In genomic region chr8:105859314-105859713, GRCm38 (mm10) we compare ENCODE assay signal across 9 mouse cellular contexts. TPM values are rescaled to one million over a fixed set of nuclear protein-coding genes. Genes with fewer than 3 reads are reported as not detected.
A peak's percentile ranks its signal among the peaks of the same experiment; 100 is the strongest.
DNase-seq lines count a peak whose midpoint lies in the region; ATAC-seq and TF ChIP-seq lines count a peak whose summit lies in the region.
"Had no signal": no experiment of that assay in that cellular context is flagged by ENCODE, and none has a peak within 500 bp of the region (broad histone marks: within the 10 kb centered on the region; RNA-seq: fewer than 3 reads in every experiment).

No protein-coding gene starts in this region.

- no peak overlapping the region for H3K9ac ChIP-seq in heart, adult 2 months (ENCODE audit: low read depth, low read length)
- H3K9ac ChIP-seq in stomach, embryonic 15.5 days = no peak overlapping the region

- intact Hi-C loops in heart, adult 2 months (cut with DNase I) = no loop called here

- no peaks in the 10 kb centered on the region for H3K9me3 ChIP-seq in limb, embryonic 10.5 days (replicated peaks)
- H3K9me3 ChIP-seq in stomach, embryonic 15.5 days = no peaks in the 10 kb centered on the region

- TF ChIP-seq EP300 in heart, adult 2 months (IDR thresholded peaks at IDR 0.05; ENCODE audit: insufficient read depth, low read depth, low read length) = no peak

- H3K27ac ChIP-seq in heart, adult 2 months = peak overlapping the region; percentile 97
- H3K27ac ChIP-seq in limb, embryonic 10.5 days = peak overlapping the region; percentile 96
- H3K27ac ChIP-seq in stomach, embryonic 15.5 days = peak overlapping the region; percentile 91

- H3K4me1 ChIP-seq in heart, adult 2 months (ENCODE audit: control insufficient read depth, insufficient read depth, low read length) = peaks cover 10% of the 10 kb centered on the region
- peaks cover 60% of the 10 kb centered on the region for H3K4me1 ChIP-seq in limb, embryonic 10.5 days
- H3K4me1 ChIP-seq in stomach, embryonic 15.5 days = peaks cover 34% of the 10 kb centered on the region

- no peak overlapping the region for H3K4me3 ChIP-seq in heart, adult 2 months
- H3K4me3 ChIP-seq in limb, embryonic 10.5 days = peak overlapping the region; percentile 13; the same call in 1 of the 2 replicates
- H3K4me3 ChIP-seq in stomach, embryonic 15.5 days (replicated peaks) = no peak overlapping the region

- 0 out of 2 replicates have a peak, but pooled peaks cover 1% of the 10 kb centered on the region for H3K79me2 ChIP-seq in heart, adult 2 months (replicated peaks; ENCODE audit: control insufficient read depth, insufficient read depth, low read length)

- ATAC-seq in stomach, embryonic 15.5 days (ENCODE audit: insufficient read depth, low FRiP score, low read depth) = no peak
- ATAC-seq in frontal cortex, adult (ENCODE audit: low TSS enrichment) = no peak

- H3K27me3 ChIP-seq in heart, adult 2 months (ENCODE audit: control insufficient read depth, insufficient read depth, low read length) = no peaks in the 10 kb centered on the region
- no peaks in the 10 kb centered on the region for H3K27me3 ChIP-seq in limb, embryonic 10.5 days (ENCODE audit: low read depth, poor library complexity, severe bottlenecking)
- no peaks in the 10 kb centered on the region for H3K27me3 ChIP-seq in stomach, embryonic 15.5 days (replicated peaks)

- peaks cover 7% of the 10 kb centered on the region for H3K36me3 ChIP-seq in heart, adult 2 months (ENCODE audit: control insufficient read depth, insufficient read depth, low read length)
- peaks cover 40% of the 10 kb centered on the region for H3K36me3 ChIP-seq in limb, embryonic 10.5 days
- peaks cover 9% of the 10 kb centered on the region; the same call in 1 of the 2 replicates for H3K36me3 ChIP-seq in stomach, embryonic 15.5 days

- no peak for TF ChIP-seq CTCF in heart, adult 2 months (IDR thresholded peaks at IDR 0.05)

- peak overlapping the region; percentile 50 for H3K4me2 ChIP-seq in stomach, embryonic 15.5 days

- no peak for TF ChIP-seq POLR2A in heart, adult 2 months (IDR thresholded peaks at IDR 0.05; ENCODE audit: insufficient read depth, low read depth, low read length)

- 61% methylated on average over 5 of the region's 5 CpGs for WGBS in heart, adult 2 months
- 72% methylated on average over 5 of the region's 5 CpGs for WGBS in limb, embryonic 10.5 days
- WGBS in stomach, embryonic 15.5 days = 44% methylated on average over 5 of the region's 5 CpGs

- no peak for DNase-seq in heart, adult 2 months
- DNase-seq in heart, adult 9 months (ENCODE audit: low spot score in 2 of 2) = no peak
- peak; percentile 40 for DNase-seq in retina, postnatal 1 day
- DNase-seq in retina, embryonic 14.5 days (ENCODE audit: low spot score) = no peak
- DNase-seq in limb, embryonic 10.5 days (ENCODE audit: low spot score) = no peak
- DNase-seq in adrenal gland, adult 2 months = no peak
- DNase-seq: heart, postnatal 36 days had no signal

RNA-seq across cellular contexts. Expression of gene Nutf2, which starts 1.1 kb away (rescaled TPM):
- total RNA-seq in heart, adult 2 months (2021) = 10 to 100 TPM; 35.5 to 39.8 TPM
- 56.1 and 67.7 TPM in 2 replicates for polyA plus RNA-seq in heart, adult 2 months (2012; rRNA removed)
- 379 and 438 TPM in 2 replicates for polyA plus RNA-seq in limb, embryonic 10.5 days (2016; fragmentation: Nextera tagmentation; extraction: Ambion mirVana)
- 151 and 214 TPM in 2 replicates for polyA plus RNA-seq in stomach, embryonic 15.5 days (2015; fragmentation: Nextera tagmentation; extraction: Ambion mirVana)
- 10 to 100 TPM; 30.2 to 44.0 TPM for total RNA-seq in adrenal gland, adult 2 months (2021)
- polyA plus RNA-seq in adrenal gland, adult 2 months (2012; rRNA removed) = 19.3 and 24.8 TPM in 2 replicates

RNA-seq across cellular contexts. Expression of gene Thap11, which starts 4.4 kb away (rescaled TPM):
- 10 to 100 TPM; 26.8 to 30.1 TPM for total RNA-seq in heart, adult 2 months (2021)
- polyA plus RNA-seq in heart, adult 2 months (2012; rRNA removed) = 33.0 and 42.2 TPM in 2 replicates
- 85.7 and 90.8 TPM in 2 replicates for polyA plus RNA-seq in limb, embryonic 10.5 days (2016; fragmentation: Nextera tagmentation; extraction: Ambion mirVana)
- polyA plus RNA-seq in stomach, embryonic 15.5 days (2015; fragmentation: Nextera tagmentation; extraction: Ambion mirVana) = 61.6 and 63.3 TPM in 2 replicates
- total RNA-seq in adrenal gland, adult 2 months (2021) = 10 to 100 TPM; 31.7 to 38.0 TPM
- polyA plus RNA-seq in adrenal gland, adult 2 months (2012; rRNA removed) = 79.7 and 91.6 TPM in 2 replicates

RNA-seq across cellular contexts. Expression of gene Cenpt, which starts 6.2 kb away (rescaled TPM):
- total RNA-seq in heart, adult 2 months (2021) = 1 to 10 TPM; 2.3 to 2.7 TPM
- 6.0 and 6.4 TPM in 2 replicates for polyA plus RNA-seq in heart, adult 2 months (2012; rRNA removed)
- 45.6 and 49.0 TPM in 2 replicates for polyA plus RNA-seq in limb, embryonic 10.5 days (2016; fragmentation: Nextera tagmentation; extraction: Ambion mirVana)
- 38.0 and 41.2 TPM in 2 replicates for polyA plus RNA-seq in stomach, embryonic 15.5 days (2015; fragmentation: Nextera tagmentation; extraction: Ambion mirVana)
- 1 to 10 TPM; 5.9 to 6.7 TPM for total RNA-seq in adrenal gland, adult 2 months (2021)
- 5.9 and 8.1 TPM in 2 replicates for polyA plus RNA-seq in adrenal gland, adult 2 months (2012; rRNA removed)

RNA-seq across cellular contexts. Expression of gene Edc4, which starts 21.4 kb away (rescaled TPM):
- total RNA-seq in heart, adult 2 months (2021) = 10 to 100 TPM; 23.2 to 25.4 TPM
- 42.4 and 47.6 TPM in 2 replicates for polyA plus RNA-seq in heart, adult 2 months (2012; rRNA removed)
- 75.1 and 76.6 TPM in 2 replicates for polyA plus RNA-seq in limb, embryonic 10.5 days (2016; fragmentation: Nextera tagmentation; extraction: Ambion mirVana)
- 35.7 and 41.9 TPM in 2 replicates for polyA plus RNA-seq in stomach, embryonic 15.5 days (2015; fragmentation: Nextera tagmentation; extraction: Ambion mirVana)
- total RNA-seq in adrenal gland, adult 2 months (2021) = 10 to 100 TPM; 33.8 to 35.9 TPM
- 74.9 and 97.4 TPM in 2 replicates for polyA plus RNA-seq in adrenal gland, adult 2 months (2012; rRNA removed)

RNA-seq across cellular contexts. Expression of gene Tsnaxip1, which starts 31.8 kb away (rescaled TPM):
- total RNA-seq in heart, adult 2 months (2021) = not detected
- polyA plus RNA-seq in heart, adult 2 months (2012; rRNA removed) = 0.20 TPM in 1 of 2 replicates, not detected in the other
- polyA plus RNA-seq in limb, embryonic 10.5 days (2016; fragmentation: Nextera tagmentation; extraction: Ambion mirVana) = 0.10 and 0.14 TPM in 2 replicates
- polyA plus RNA-seq in stomach, embryonic 15.5 days (2015; fragmentation: Nextera tagmentation; extraction: Ambion mirVana) = not detected in 2 replicates
- total RNA-seq in adrenal gland, adult 2 months (2021) = not detected
- not detected in 2 replicates for polyA plus RNA-seq in adrenal gland, adult 2 months (2012; rRNA removed)
- total RNA-seq: heart, postnatal 36 days had no signal
